ENCODE assay signal across 33 mouse cellular contexts in genomic region chr8:3428426-3428825, GRCm38 (mm10). TPM values are rescaled to one million over a fixed set of nuclear protein-coding genes. Genes with fewer than 3 reads are reported as not detected.
"Had no signal": no experiment of that assay in that cellular context is flagged by ENCODE, and none has a peak within 500 bp of the region (broad histone marks: within the 10 kb centered on the region; RNA-seq: fewer than 3 reads in every experiment).

No protein-coding gene starts in this region.

- H3K27ac ChIP-seq: gastrocnemius, adult 2 months; heart, adult 2 months; heart, embryonic 13.5 days; heart, embryonic 15.5 days; hindbrain, embryonic 13.5 days; hindbrain, embryonic 15.5 days; hindbrain, postnatal 0 days; kidney, embryonic 15.5 days; kidney, postnatal 0 days; left cerebral cortex, adult 2 months; limb, embryonic 13.5 days; liver, embryonic 13.5 days; liver, embryonic 15.5 days had no signal

- H3K4me3 ChIP-seq: gastrocnemius, adult 2 months; heart, adult 2 months; heart, embryonic 13.5 days; heart, embryonic 15.5 days; hindbrain, embryonic 13.5 days; hindbrain, embryonic 15.5 days; kidney, embryonic 15.5 days; left cerebral cortex, adult 2 months; limb, embryonic 13.5 days; liver, embryonic 13.5 days; liver, embryonic 15.5 days had no signal

- H3K9ac ChIP-seq: heart, embryonic 13.5 days; heart, embryonic 15.5 days; hindbrain, embryonic 13.5 days; hindbrain, embryonic 15.5 days; kidney, embryonic 15.5 days; limb, embryonic 13.5 days; liver, embryonic 13.5 days; liver, embryonic 15.5 days; liver, postnatal 0 days had no signal

- H3K4me1 ChIP-seq: heart, embryonic 15.5 days; hindbrain, embryonic 13.5 days; hindbrain, embryonic 15.5 days; limb, embryonic 13.5 days; liver, embryonic 15.5 days had no signal

- H3K4me2 ChIP-seq: heart, embryonic 11.5 days; heart, embryonic 13.5 days; heart, embryonic 15.5 days; hindbrain, embryonic 13.5 days; hindbrain, embryonic 15.5 days; kidney, embryonic 15.5 days; limb, embryonic 13.5 days; liver, embryonic 11.5 days; liver, embryonic 13.5 days; liver, embryonic 15.5 days had no signal

- DNase-seq: gastrocnemius, adult 2 months; gastrocnemius, postnatal 14 days; gastrocnemius, postnatal 36 days; heart, adult 11 months; heart, adult 2 months; heart, postnatal 14 days; heart, postnatal 36 days; kidney, adult 11 months; kidney, adult 2 months; kidney, adult 9 months; kidney, postnatal 14 days; kidney, postnatal 36 days; liver; liver, embryonic 13.5 days; liver, postnatal 0 days had no signal

- H3K9me3 ChIP-seq: heart, embryonic 13.5 days; heart, embryonic 15.5 days; hindbrain, embryonic 13.5 days; hindbrain, embryonic 15.5 days; kidney, embryonic 15.5 days; limb, embryonic 13.5 days; liver, embryonic 13.5 days; liver, embryonic 15.5 days had no signal

- ATAC-seq: hindbrain, postnatal 0 days; intestine, embryonic 16.5 days; liver, postnatal 0 days had no signal

- H3K27me3 ChIP-seq: heart, embryonic 13.5 days; heart, embryonic 15.5 days; hindbrain, embryonic 13.5 days; hindbrain, embryonic 15.5 days; kidney, embryonic 15.5 days; limb, embryonic 13.5 days; liver, embryonic 13.5 days; liver, embryonic 15.5 days had no signal

RNA-seq across cellular contexts. Expression of gene Tex45, which starts 42.2 kb away (rescaled TPM):
- polyA plus RNA-seq: heart, adult 2 months; heart, embryonic 11.5 days; heart, embryonic 13.5 days; heart, embryonic 15.5 days; heart, postnatal 0 days; hindbrain, embryonic 11.5 days; intestine, embryonic 14.5 days; intestine, embryonic 16.5 days; kidney, embryonic 15.5 days; large intestine, adult 2 months; limb, embryonic 11.5 days; limb, embryonic 13.5 days; liver, embryonic 11.5 days; liver, embryonic 13.5 days; liver, embryonic 15.5 days; liver, postnatal 0 days had no signal
